Mouse (Mus musculus) MEL (cell line): Measurements from ENCODE around the gene Slc36a1.

Experiments
- BHLHE40 ChIP-seq: IDR thresholded peaks from 2 replicates; pipeline ENCODE4 v1.6.1; 2012; ENCODE audit warnings: low read depth, mild to moderate bottlenecking, inconsistent platforms, low read length, improper control_type of control experiment, borderline replicate concordance
- CHD1 ChIP-seq: IDR thresholded peaks from 2 replicates; pipeline ENCODE4 v1.6.1; 2012; ENCODE audit warnings: low read depth, mild to moderate bottlenecking, inconsistent platforms, low read length, improper control_type of control experiment
- CHD2 ChIP-seq: IDR thresholded peaks from 2 replicates; pipeline ENCODE4 v1.6.1; 2011; ENCODE audit warnings: low read length, improper control_type of control experiment
- CTCF ChIP-seq, 3 experiments: IDR thresholded peaks in 2 of 3; conservative IDR thresholded peaks in 1 of 3; 2 replicates each; pipeline ENCODE4 v1.5.1; 2011 to 2012; ENCODE audit warnings: low read length in 3 of 3, low read depth in 2 of 3, mild to moderate bottlenecking in 2 of 3, improper control_type of control experiment in 1 of 3, inconsistent platforms in 1 of 3, mixed read lengths in 1 of 3, moderate library complexity in 1 of 3; ENCODE audit not compliant: control insufficient read depth in 1 of 3, insufficient read depth in 1 of 3, poor library complexity in 1 of 3, severe bottlenecking in 1 of 3
- ETS1 ChIP-seq: IDR thresholded peaks from 2 replicates; pipeline ENCODE4 v1.6.1; 2012; ENCODE audit warnings: low read depth, mild to moderate bottlenecking, inconsistent platforms, low read length, improper control_type of control experiment, moderate library complexity
- KAT2A ChIP-seq: conservative IDR thresholded peaks from 2 replicates; pipeline ENCODE4 v1.6.1; 2012; ENCODE audit warnings: low read depth, low read length, improper control_type of control experiment, inconsistent platforms
- MEF2A ChIP-seq: IDR thresholded peaks from 2 replicates; pipeline ENCODE4 v1.6.1; 2014; ENCODE audit warnings: low read depth, mild to moderate bottlenecking, inconsistent platforms, low read length, improper control_type of control experiment; ENCODE audit not compliant: poor library complexity, insufficient replicate concordance, severe bottlenecking; ENCODE audit errors: extremely low read depth
- NELFE ChIP-seq: IDR thresholded peaks from 2 replicates; pipeline ENCODE4 v1.6.1; 2011; ENCODE audit warnings: low read depth, low read length, improper control_type of control experiment
- POLR2A ChIP-seq, 2 experiments: IDR thresholded peaks; 2 replicates each; pipeline ENCODE4 v1.6.1; 2011 to 2012; ENCODE audit warnings: low read length in 2 of 2, mild to moderate bottlenecking in 2 of 2, control low read depth in 1 of 2, improper control_type of control experiment in 1 of 2, low read depth in 1 of 2, moderate library complexity in 1 of 2; ENCODE audit not compliant: control insufficient read depth in 1 of 2, insufficient read depth in 1 of 2, poor library complexity in 1 of 2
- RAD21 ChIP-seq: IDR thresholded peaks from 2 replicates; pipeline ENCODE4 v1.6.1; 2011; ENCODE audit warnings: mild to moderate bottlenecking, low read depth, low read length, improper control_type of control experiment
- SIN3A ChIP-seq: IDR thresholded peaks from 2 replicates; pipeline ENCODE4 v1.6.1; 2012; ENCODE audit warnings: low read length, improper control_type of control experiment, inconsistent platforms
- TCF12 ChIP-seq: IDR thresholded peaks from 2 replicates; pipeline ENCODE4 v1.6.1; 2014; ENCODE audit warnings: low read depth, mild to moderate bottlenecking, inconsistent platforms, low read length, improper control_type of control experiment, moderate library complexity
- USF1 ChIP-seq: IDR thresholded peaks from 2 replicates; pipeline ENCODE4 v1.6.1; 2014; ENCODE audit warnings: low read depth, mild to moderate bottlenecking, inconsistent platforms, low read length, improper control_type of control experiment, moderate library complexity
- ZC3H11A ChIP-seq: IDR thresholded peaks from 2 replicates; pipeline ENCODE4 v1.6.1; 2012; ENCODE audit warnings: low read depth, mild to moderate bottlenecking, inconsistent platforms, low read length, improper control_type of control experiment

DNA sequence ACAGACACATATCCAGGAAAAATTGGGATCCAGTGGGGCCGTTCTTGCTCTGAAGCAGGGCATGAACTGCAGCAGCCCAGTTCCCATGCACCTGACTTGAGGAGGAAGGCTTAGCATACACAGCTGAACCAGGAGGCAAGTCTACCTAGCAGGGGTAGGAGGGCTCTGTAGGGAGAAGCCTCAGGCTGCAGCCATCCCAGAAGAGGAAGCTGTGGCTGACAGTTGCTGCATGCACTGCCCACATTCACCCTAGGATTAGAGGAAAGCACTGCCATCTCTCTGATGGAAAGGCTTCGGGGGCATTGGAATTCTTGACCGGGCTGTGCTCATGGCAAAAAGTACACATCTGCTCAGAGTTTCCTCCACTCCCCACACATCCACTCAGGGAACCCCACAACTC is 24.3 kb upstream of the Slc36a1 start:
- no peak for TF ChIP-seq POLR2A (IDR thresholded peaks at IDR 0.05; ENCODE audit: control insufficient read depth in 1 of 2, insufficient read depth in 1 of 2, low read depth in 1 of 2, low read length in 2 of 2, poor library complexity in 1 of 2)
- TF ChIP-seq MEF2A = no peak
- TF ChIP-seq CHD2 = no peak
- TF ChIP-seq BHLHE40 = no peak
- no peak for TF ChIP-seq USF1
- no peak for TF ChIP-seq NELFE
- TF ChIP-seq ETS1 = no peak
- TF ChIP-seq CTCF (IDR thresholded peaks at IDR 0.05 in 2 of 3, conservative IDR thresholded peaks at IDR 0.05 in 1 of 3; ENCODE audit: control insufficient read depth in 1 of 3, insufficient read depth in 1 of 3, low read depth in 2 of 3, low read length in 3 of 3, poor library complexity in 1 of 3, severe bottlenecking in 1 of 3) = no peak
- no peak for TF ChIP-seq TCF12
- no peak for TF ChIP-seq ZC3H11A
- TF ChIP-seq RAD21 = no peak
- TF ChIP-seq KAT2A = no peak
- no peak for TF ChIP-seq CHD1
- no peak for TF ChIP-seq SIN3A
